8 mouse cellular contexts compared by ENCODE assay signal in genomic region chr12:51844771-51845256, GRCm38 (mm10). TPM values are rescaled to one million over a fixed set of nuclear protein-coding genes. Genes with fewer than 3 reads are reported as not detected.
DNase-seq lines count a peak whose midpoint lies in the region; ATAC-seq and TF ChIP-seq lines count a peak whose summit lies in the region.

No protein-coding gene starts in this region.

- TF ChIP-seq CTCF in E14TG2a.4 (conservative IDR thresholded peaks at IDR 0.05; ENCODE audit: low read length), result no peak
- TF ChIP-seq CTCF in liver, postnatal 0 days (IDR thresholded peaks at IDR 0.05; ENCODE audit: low read depth), result 0 out of 2 replicates have a peak, but pooled peaks have one; percentile 2

- TF ChIP-seq EP300 in liver, postnatal 0 days (IDR thresholded peaks at IDR 0.05; ENCODE audit: low read depth), result peak; percentile 91

- H3K27ac ChIP-seq in forebrain, embryonic 13.5 days, result no peak overlapping the region
- peak overlapping the region; percentile 94 for H3K27ac ChIP-seq in liver, postnatal 0 days (ENCODE audit: low read depth)
- H3K27ac ChIP-seq in neural tube, embryonic 14.5 days (ENCODE audit: low read depth, low read length), result peak overlapping the region; percentile 63; the same call in 1 of the 2 replicates

- H3K4me2 ChIP-seq in forebrain, embryonic 13.5 days, result peak overlapping the region; percentile 65
- H3K4me2 ChIP-seq in liver, postnatal 0 days (ENCODE audit: low read depth, low read length), result peak overlapping the region; percentile 66
- peak overlapping the region; percentile 69 for H3K4me2 ChIP-seq in neural tube, embryonic 14.5 days (ENCODE audit: low read depth, low read length)

- peak overlapping the region; percentile 74 for H3K4me3 ChIP-seq in E14TG2a.4 (replicated peaks; ENCODE audit: low read length)
- peak overlapping the region; percentile 56 for H3K4me3 ChIP-seq in forebrain, embryonic 13.5 days
- H3K4me3 ChIP-seq in liver, postnatal 0 days (ENCODE audit: low read depth, low read length), result peak overlapping the region; percentile 46
- H3K4me3 ChIP-seq in neural tube, embryonic 14.5 days (ENCODE audit: low read depth, low read length), result peak overlapping the region; percentile 48

- peaks cover 46% of the 10 kb centered on the region for H3K4me1 ChIP-seq in E14TG2a.4 (replicated peaks; ENCODE audit: low read depth, low read length)
- H3K4me1 ChIP-seq in forebrain, embryonic 13.5 days, result peaks cover 7% of the 10 kb centered on the region; the same call in 1 of the 2 replicates
- H3K4me1 ChIP-seq in liver, postnatal 0 days (ENCODE audit: insufficient read depth), result peaks cover 44% of the 10 kb centered on the region
- no peaks in the 10 kb centered on the region for H3K4me1 ChIP-seq in neural tube, embryonic 14.5 days (ENCODE audit: control insufficient read depth, insufficient read depth, low read length)

- H3K36me3 ChIP-seq in E14TG2a.4 (ENCODE audit: insufficient read depth, low read length), result no peaks in the 10 kb centered on the region
- H3K36me3 ChIP-seq in forebrain, embryonic 13.5 days (ENCODE audit: poor library complexity, severe bottlenecking), result no peaks in the 10 kb centered on the region
- H3K36me3 ChIP-seq in liver, postnatal 0 days (replicated peaks; ENCODE audit: insufficient read depth, low read length), result no peaks in the 10 kb centered on the region
- H3K36me3 ChIP-seq in neural tube, embryonic 14.5 days (ENCODE audit: control insufficient read depth, insufficient read depth, low read length), result no peaks in the 10 kb centered on the region

- 1% methylated on average over 17 of the region's 17 CpGs for WGBS in forebrain, embryonic 13.5 days
- 1% methylated on average over 17 of the region's 17 CpGs for WGBS in large intestine, adult 2 months
- WGBS in liver, postnatal 0 days (ENCODE audit: insufficient replicate concordance), result 1% methylated on average over 17 of the region's 17 CpGs
- under 1% methylated on average over 17 of the region's 17 CpGs for WGBS in neural tube, embryonic 14.5 days

- intact Hi-C loops in heart, postnatal 10 days (cut with DNase I), result loop anchor here (2.0 kb wide), 1 partner anchor 14 kb away; no protein-coding TSS in a partner anchor

- peak; percentile 98 for DNase-seq in heart, postnatal 10 days
- DNase-seq in large intestine, adult 2 months (ENCODE audit: low read depth, low spot score), result peak; percentile 97
- peak; percentile 95 for DNase-seq in liver, postnatal 0 days
- DNase-seq in testis, postnatal 10 days (ENCODE audit: low spot score), result peak; percentile 93

- H3K27me3 ChIP-seq in E14TG2a.4 (ENCODE audit: insufficient read depth, low read length), result no peaks in the 10 kb centered on the region
- H3K27me3 ChIP-seq in forebrain, embryonic 13.5 days, result no peaks in the 10 kb centered on the region
- no peaks in the 10 kb centered on the region for H3K27me3 ChIP-seq in liver, postnatal 0 days (ENCODE audit: insufficient read depth, low read length)
- H3K27me3 ChIP-seq in neural tube, embryonic 14.5 days (ENCODE audit: control insufficient read depth, insufficient read depth, low read length), result no peaks in the 10 kb centered on the region

- H3K9me3 ChIP-seq in E14TG2a.4 (ENCODE audit: low read length), result no peaks in the 10 kb centered on the region
- H3K9me3 ChIP-seq in forebrain, embryonic 13.5 days (replicated peaks), result no peaks in the 10 kb centered on the region
- no peaks in the 10 kb centered on the region for H3K9me3 ChIP-seq in liver, postnatal 0 days (ENCODE audit: low read length)
- no peaks in the 10 kb centered on the region for H3K9me3 ChIP-seq in neural tube, embryonic 14.5 days (ENCODE audit: control insufficient read depth, low read length)

- H3K9ac ChIP-seq in forebrain, embryonic 13.5 days, result peak overlapping the region; percentile 73
- H3K9ac ChIP-seq in liver, postnatal 0 days (replicated peaks), result peak overlapping the region; percentile 59
- peak overlapping the region; percentile 44; the same call in 1 of the 2 replicates for H3K9ac ChIP-seq in neural tube, embryonic 14.5 days (replicated peaks; ENCODE audit: low read depth, low read length)

- peak; percentile 100 for ATAC-seq in cerebellum, adult (ENCODE audit: insufficient number of reproducible peaks, low FRiP score, low TSS enrichment)
- peak; percentile 98 for ATAC-seq in forebrain, embryonic 13.5 days
- peak; percentile 99 for ATAC-seq in liver, postnatal 0 days
- peak; percentile 99 for ATAC-seq in neural tube, embryonic 14.5 days (ENCODE audit: low read depth)

RNA-seq across cellular contexts. Expression of gene Hectd1, which starts 15.5 kb away (rescaled TPM):
- polyA plus RNA-seq in forebrain, embryonic 13.5 days (2015; fragmentation: Nextera tagmentation; extraction: Ambion mirVana), result 38.6 and 39.1 TPM in 2 replicates
- total RNA-seq in heart, postnatal 10 days (2021), result 10 to 100 TPM; 95.8 to 97.3 TPM
- polyA plus RNA-seq in large intestine, adult 2 months (2012; rRNA removed), result 10.9 and 16.7 TPM in 2 replicates
- polyA plus RNA-seq in liver, postnatal 0 days (2015; fragmentation: Nextera tagmentation; extraction: Ambion mirVana), result 18.2 and 20.6 TPM in 2 replicates
- polyA plus RNA-seq in neural tube, embryonic 14.5 days (2014; fragmentation: Nextera tagmentation; extraction: Ambion mirVana), result 48.9 and 50.5 TPM in 2 replicates
